Mouse (Mus musculus) MEL (cell line): ENCODE results near the gene Olfr761. TPM values are rescaled to one million over a fixed set of nuclear protein-coding genes. Genes with fewer than 3 reads are reported as not detected.

ENCODE experiments used
- DNase-seq: peaks from one replicate; pipeline ENCODE4 v3.0.0; 2011; ENCODE audit warnings: low read depth, low spot score
- H3K27ac ChIP-seq: 2 replicates; pipeline ENCODE4 v1.5.1; 2012; ENCODE audit warnings: low read depth, mild to moderate bottlenecking, control low read depth, low read length, moderate library complexity; ENCODE audit not compliant: control insufficient read depth
- H3K27me3 ChIP-seq, 2 experiments: fragments of 150-350 bp in 1 of 2; sonication (generic) in 1 of 2; 2 replicates each; pipeline ENCODE4 v1.6.1; 2012; ENCODE audit warnings: low read length in 2 of 2, mild to moderate bottlenecking in 2 of 2, improper control_type of control experiment in 1 of 2, moderate library complexity in 1 of 2; ENCODE audit not compliant: insufficient read depth in 2 of 2, control insufficient read depth in 1 of 2
- H3K36me3 ChIP-seq, 2 experiments: 2 replicates each; pipeline ENCODE4 v1.6.1; 2012 to 2014; ENCODE audit warnings: low read length in 2 of 2, improper control_type of control experiment in 1 of 2, inconsistent platforms in 1 of 2, mild to moderate bottlenecking in 1 of 2; ENCODE audit not compliant: insufficient read depth in 2 of 2, control insufficient read depth in 1 of 2
- H3K4me1 ChIP-seq, 2 experiments: fragments of 150-350 bp in 1 of 2; sonication (generic) in 1 of 2; 2 replicates each; pipeline ENCODE4 v1.6.1; 2012; ENCODE audit warnings: low read length in 2 of 2, improper control_type of control experiment in 1 of 2, mild to moderate bottlenecking in 1 of 2; ENCODE audit not compliant: insufficient read depth in 2 of 2, control insufficient read depth in 1 of 2
- H3K4me3 ChIP-seq, 2 experiments: fragments of 150-350 bp in 1 of 2; sonication (generic) in 1 of 2; 2 replicates each; pipeline ENCODE4 v1.5.1; 2012; ENCODE audit warnings: low read depth in 2 of 2, low read length in 2 of 2, mild to moderate bottlenecking in 2 of 2, moderate library complexity in 2 of 2, control low read depth in 1 of 2, improper control_type of control experiment in 1 of 2; ENCODE audit not compliant: control insufficient read depth in 1 of 2, insufficient read depth in 1 of 2
- H3K79me2 ChIP-seq: 2 replicates; pipeline ENCODE4 v1.6.1; 2012; ENCODE audit warnings: mild to moderate bottlenecking, low read length, moderate library complexity; ENCODE audit not compliant: control insufficient read depth, poor library complexity, insufficient read depth
- H3K9ac ChIP-seq: 2 replicates; pipeline ENCODE4 v1.6.1; 2012; ENCODE audit warnings: low read depth, mild to moderate bottlenecking, control low read depth, low read length, moderate library complexity; ENCODE audit not compliant: control insufficient read depth, poor library complexity, severe bottlenecking
- H3K9me3 ChIP-seq: fragments of 150-350 bp; sonication (generic); replicated peaks from 2 replicates; pipeline ENCODE4 v1.6.1; 2012; ENCODE audit warnings: mild to moderate bottlenecking, low read length, improper control_type of control experiment, moderate library complexity; ENCODE audit not compliant: insufficient read depth
- BHLHE40 ChIP-seq: IDR thresholded peaks from 2 replicates; pipeline ENCODE4 v1.6.1; 2012; ENCODE audit warnings: low read depth, mild to moderate bottlenecking, inconsistent platforms, low read length, improper control_type of control experiment, borderline replicate concordance
- E2F4 ChIP-seq: IDR thresholded peaks from 2 replicates; pipeline ENCODE4 v1.6.1; 2011; ENCODE audit warnings: low read depth, low read length, improper control_type of control experiment, borderline replicate concordance
- EP300 ChIP-seq, 2 experiments: IDR thresholded peaks; 2 replicates each; pipeline ENCODE4 v1.6.1; 2011; ENCODE audit warnings: improper control_type of control experiment in 2 of 2, low read length in 2 of 2, low read depth in 1 of 2, mild to moderate bottlenecking in 1 of 2
- ETS1 ChIP-seq: IDR thresholded peaks from 2 replicates; pipeline ENCODE4 v1.6.1; 2012; ENCODE audit warnings: low read depth, mild to moderate bottlenecking, inconsistent platforms, low read length, improper control_type of control experiment, moderate library complexity
- GABPA ChIP-seq: IDR thresholded peaks from 2 replicates; pipeline ENCODE4 v1.6.1; 2012; ENCODE audit warnings: low read depth, mild to moderate bottlenecking, inconsistent platforms, low read length, improper control_type of control experiment, moderate library complexity
- GATA1 ChIP-seq: IDR thresholded peaks from 2 replicates; pipeline ENCODE4 v1.6.1; 2011; ENCODE audit warnings: low read depth, low read length, improper control_type of control experiment
- HCFC1 ChIP-seq: IDR thresholded peaks from 2 replicates; pipeline ENCODE4 v1.6.1; 2012; ENCODE audit warnings: low read depth, mild to moderate bottlenecking, inconsistent platforms, low read length, improper control_type of control experiment, moderate library complexity
- JUND ChIP-seq: IDR thresholded peaks from 2 replicates; pipeline ENCODE4 v1.6.1; 2011; ENCODE audit warnings: low read depth, mild to moderate bottlenecking, improper control_type of control experiment, low read length
- MAZ ChIP-seq: IDR thresholded peaks from 2 replicates; pipeline ENCODE4 v1.6.1; 2012; ENCODE audit warnings: low read depth, mild to moderate bottlenecking, inconsistent platforms, low read length, improper control_type of control experiment
- MEF2A ChIP-seq: IDR thresholded peaks from 2 replicates; pipeline ENCODE4 v1.6.1; 2014; ENCODE audit warnings: low read depth, mild to moderate bottlenecking, inconsistent platforms, low read length, improper control_type of control experiment; ENCODE audit not compliant: poor library complexity, insufficient replicate concordance, severe bottlenecking; ENCODE audit errors: extremely low read depth
- NELFE ChIP-seq: IDR thresholded peaks from 2 replicates; pipeline ENCODE4 v1.6.1; 2011; ENCODE audit warnings: low read depth, low read length, improper control_type of control experiment
- POLR2AphosphoS2 ChIP-seq: IDR thresholded peaks from 2 replicates; pipeline ENCODE4 v1.6.1; 2011; ENCODE audit warnings: low read length, improper control_type of control experiment
- RAD21 ChIP-seq: IDR thresholded peaks from 2 replicates; pipeline ENCODE4 v1.6.1; 2011; ENCODE audit warnings: mild to moderate bottlenecking, low read depth, low read length, improper control_type of control experiment
- RCOR1 ChIP-seq: IDR thresholded peaks from 2 replicates; pipeline ENCODE4 v1.6.1; 2012; ENCODE audit warnings: low read depth, mild to moderate bottlenecking, inconsistent platforms, low read length, improper control_type of control experiment
- SIN3A ChIP-seq: IDR thresholded peaks from 2 replicates; pipeline ENCODE4 v1.6.1; 2012; ENCODE audit warnings: low read length, improper control_type of control experiment, inconsistent platforms
- TAL1 ChIP-seq: IDR thresholded peaks from 2 replicates; pipeline ENCODE4 v1.6.1; 2012; ENCODE audit warnings: mild to moderate bottlenecking, inconsistent platforms, low read length, moderate library complexity, mixed read lengths
- TBP ChIP-seq: IDR thresholded peaks from 2 replicates; pipeline ENCODE4 v1.8.0; 2011; ENCODE audit warnings: low read depth, low read length, improper control_type of control experiment
- USF2 ChIP-seq, 2 experiments: IDR thresholded peaks; 2 replicates each; pipeline ENCODE4 v1.6.1; 2011 to 2012; ENCODE audit warnings: improper control_type of control experiment in 2 of 2, low read length in 2 of 2, borderline replicate concordance in 1 of 2, inconsistent platforms in 1 of 2, low read depth in 1 of 2, mild to moderate bottlenecking in 1 of 2; ENCODE audit not compliant: insufficient read depth in 1 of 2
- ZKSCAN1 ChIP-seq: IDR thresholded peaks from 2 replicates; pipeline ENCODE4 v1.6.1; 2012; ENCODE audit warnings: low read depth, mild to moderate bottlenecking, inconsistent platforms, low read length, improper control_type of control experiment, moderate library complexity
- ZMIZ1 ChIP-seq: IDR thresholded peaks from 2 replicates; pipeline ENCODE4 v1.6.1; 2012; ENCODE audit warnings: low read depth, mild to moderate bottlenecking, inconsistent platforms, low read length, improper control_type of control experiment, moderate library complexity
- ZNF384 ChIP-seq: IDR thresholded peaks from 2 replicates; pipeline ENCODE4 v1.6.1; 2012; ENCODE audit warnings: low read depth, mild to moderate bottlenecking, inconsistent platforms, low read length, improper control_type of control experiment
- polyA plus RNA-seq, 2 experiments: library from polyadenylated mRNA; stranded (reverse) in 1 of 2; unstranded in 1 of 2; fragments of >175 nt in 1 of 2; fragments of >200 nt in 1 of 2; gene quantifications; 2 replicates each; pipeline versions ENCODE4 v1.2.1 to v1.2.4; 2012; ENCODE audit warnings: low replicate concordance in 2 of 2, low read depth in 1 of 2; ENCODE audit not compliant: insufficient read length in 2 of 2, insufficient read depth in 1 of 2, missing spikeins in 1 of 2
- total RNA-seq: library from RNA; depleted of rRNA; stranded (reverse); fragments of 300-350 nt; gene quantifications from 2 replicates; pipeline ENCODE4 v1.2.3, GENCODE M21; 2012; rRNA removed

Olfr761 gene
- total RNA-seq (not detected in 2 replicates), polyA plus RNA-seq (not detected)

- H3K9me3 ChIP-seq, result no peaks in the 10 kb centered on the region
- TF ChIP-seq BHLHE40 (no peak), POLR2AphosphoS2 (no peak), RAD21 (no peak), ZKSCAN1 (no peak), USF2 (IDR thresholded peaks at IDR 0.05; ENCODE audit: borderline replicate concordance in 1 of 2, insufficient read depth in 1 of 2, low read depth in 1 of 2, low read length in 2 of 2) (no peak), JUND (no peak), ZNF384 (no peak), ETS1 (no peak), TAL1 (no peak), TBP (no peak), MAZ (no peak)
- TF ChIP-seq, all 39 proteins: peak for 0
Measured at GRCm38 (mm10) chr17:37952979-37953378, at the start of gene Olfr761. Olfr761 (minus strand) TSS chr17:37953079.

GRCm38 (mm10) chr17:37995635-37996307, 42.9 kb upstream of the Olfr761 start:
- Histone ChIP-seq H3K36me3 (peaks cover 0 to 7% of the 10 kb centered on the region in 2 experiments; a peak in 2 of 4 replicates), H3K4me1 (peaks cover 3 to 5% of the 10 kb centered on the region in 2 experiments; a peak in 3 of 4 replicates), H3K9ac (no peak overlapping the region), H3K27ac (no peak overlapping the region), H3K79me2 (no peaks in the 10 kb centered on the region), H3K4me3 (no peak overlapping the region), H3K9me3 (no peaks in the 10 kb centered on the region), H3K27me3 (no peaks in the 10 kb centered on the region)
- TF ChIP-seq USF2 (IDR thresholded peaks at IDR 0.05; ENCODE audit: borderline replicate concordance in 1 of 2, insufficient read depth in 1 of 2, low read depth in 1 of 2, low read length in 2 of 2) (no peak), ZKSCAN1 (no peak), TBP (no peak), POLR2AphosphoS2 (no peak), HCFC1 (no peak), NELFE (no peak), E2F4 (no peak), MEF2A (no peak), ZMIZ1 (no peak), TAL1 (no peak), SIN3A (no peak), EP300 (IDR thresholded peaks at IDR 0.05; ENCODE audit: low read depth in 1 of 2, low read length in 2 of 2) (no peak), MAZ (no peak), GATA1 (no peak), GABPA (no peak), RCOR1 (no peak)
- DNase-seq, result peak; percentile 9

More at GRCm38 (mm10) chr17:37952979-37953378, at the start of gene Olfr761:
- Histone ChIP-seq H3K79me2 (no peaks in the 10 kb centered on the region), H3K27me3 (no peaks in the 10 kb centered on the region), H3K9ac (no peak within 1 kb of the TSS), H3K4me3 (no peak within 1 kb of the TSS), H3K36me3 (no peaks in the 10 kb centered on the region), H3K4me1 (no peaks in the 10 kb centered on the region; a peak in 1 of 4 replicates), H3K27ac (no peak within 1 kb of the TSS)
- DNase-seq, result no peak
